Mouse (Mus musculus) ES-E14 (cell line): ENCODE results near the gene Nasp.

ENCODE experiments used
- CHD2 ChIP-seq: IDR thresholded peaks from 2 replicates; pipeline ENCODE4 v1.6.1; 2014; ENCODE audit warnings: mild to moderate bottlenecking, low read depth, low read length, inconsistent platforms
- ZNF384 ChIP-seq: IDR thresholded peaks from 2 replicates; pipeline ENCODE4 v1.6.1; 2012; ENCODE audit warnings: low read depth, low read length, inconsistent platforms

- no peak for TF ChIP-seq CHD2
- TF ChIP-seq ZNF384: no peak
Measured at GRCm38 (mm10) chr4:116676027-116676426, 48.3 kb upstream of the Nasp start.
